Mouse (Mus musculus): ENCODE results near the gene Zfp655. TPM values are rescaled to one million over a fixed set of nuclear protein-coding genes. Genes with fewer than 3 reads are reported as not detected.
A peak's percentile ranks its signal among the peaks of the same experiment; 100 is the strongest.
"Not testable (repeated sequence)": the region's sequence is repeated elsewhere in the genome, so short reads cannot be mapped to it uniquely, and the experiment has no call there.

The Zfp655 gene
- total and polyA plus RNA-seq, 3 experiments = 18.1 to 24.6 (median 20.7) TPM

- in situ Hi-C loops (cut with MboI; ENCODE audit: low pct_ligation_motif_present, low pct_unique_long_range_greater_than_20kb, low sequenced_read_pairs) = no loop called here
- Histone ChIP-seq H3K79me2 (replicated peaks; ENCODE audit: control insufficient read depth, extremely low read depth, insufficient read depth, poor library complexity, severe bottlenecking) (no peaks in the 10 kb centered on the region; the same call in 1 of the 2 replicates), H3K9me3 (replicated peaks; ENCODE audit: low read length) (peaks cover 2% of the 10 kb centered on the region), H3K36me3 (replicated peaks in 1 of 2; ENCODE audit: control insufficient read depth in 1 of 2, insufficient read depth in 1 of 2, low read length in 1 of 2) (peaks cover 45 to 73% of the 10 kb centered on the region in 2 experiments), H3K4me3 (replicated peaks in 1 of 3; ENCODE audit: low read depth in 2 of 3, low read length in 2 of 3, poor library complexity in 1 of 3) (no peak overlapping the region), H3K9ac (ENCODE audit: insufficient read depth, low read depth) (no peak overlapping the region), H3K27me3 (replicated peaks) (no peaks in the 10 kb centered on the region), H3K27ac (ENCODE audit: insufficient read depth, low read depth) (no peak overlapping the region), H3K4me1 (ENCODE audit: control insufficient read depth in 1 of 2, insufficient read depth in 2 of 2) (no peaks in the 10 kb centered on the region), H3K4me2 (ENCODE audit: insufficient read depth, low read depth, poor library complexity, severe bottlenecking) (no peak overlapping the region)
- TF ChIP-seq MAFK (IDR thresholded peaks at IDR 0.05; ENCODE audit: insufficient replicate concordance, low read length) (peak; percentile 62; the same call in 1 of the 2 replicates), UBTF (IDR thresholded peaks at IDR 0.05; ENCODE audit: low read depth, low read length) (no peak), ZKSCAN1 (IDR thresholded peaks at IDR 0.05; ENCODE audit: borderline replicate concordance, low read depth, low read length) (no peak), MAZ (IDR thresholded peaks at IDR 0.05; ENCODE audit: low read depth, low read length) (no peak), RAD21 (IDR thresholded peaks at IDR 0.05; ENCODE audit: low read depth, low read length) (no peak), BHLHE40 (IDR thresholded peaks at IDR 0.05; ENCODE audit: low read depth, low read length) (no peak), KAT2A (IDR thresholded peaks at IDR 0.05; ENCODE audit: insufficient replicate concordance, low read length) (no peak)
- no peak for DNase-seq (ENCODE audit: extremely low read depth)
- dilution Hi-C loops (cut with MboI; ENCODE audit: extremely low pct_ligation_motif_present, extremely low pct_unique_long_range_greater_than_20kb, low sequenced_read_pairs) = no loop called here
Measured at GRCm38 (mm10) chr5:145249520-145249919, 18.0 kb downstream of the Zfp655 start.

GRCm38 (mm10) chr5:145273568-145273967, 42.1 kb downstream of the Zfp655 start:
- H3K36me3 ChIP-seq (replicated peaks in 1 of 2; ENCODE audit: control insufficient read depth in 1 of 2, insufficient read depth in 1 of 2, low read length in 1 of 2); H3K9me3 ChIP-seq (replicated peaks; ENCODE audit: low read length); in situ Hi-C loops (cut with MboI; ENCODE audit: low pct_ligation_motif_present, low pct_unique_long_range_greater_than_20kb, low sequenced_read_pairs); H3K9ac ChIP-seq (ENCODE audit: insufficient read depth, low read depth); DNase-seq (ENCODE audit: extremely low read depth); H3K27me3 ChIP-seq (replicated peaks); H3K79me2 ChIP-seq (replicated peaks; ENCODE audit: control insufficient read depth, extremely low read depth, insufficient read depth, poor library complexity, severe bottlenecking); H3K4me1 ChIP-seq (ENCODE audit: control insufficient read depth in 1 of 2, insufficient read depth in 2 of 2); dilution Hi-C loops (cut with MboI; ENCODE audit: extremely low pct_ligation_motif_present, extremely low pct_unique_long_range_greater_than_20kb, low sequenced_read_pairs); H3K4me3 ChIP-seq (replicated peaks in 1 of 3; ENCODE audit: low read depth in 2 of 3, low read length in 2 of 3, poor library complexity in 1 of 3); H3K4me2 ChIP-seq (ENCODE audit: insufficient read depth, low read depth, poor library complexity, severe bottlenecking); H3K27ac ChIP-seq (ENCODE audit: insufficient read depth, low read depth): not testable (repeated sequence)

- Histone ChIP-seq H3K9ac (ENCODE audit: insufficient read depth, low read depth) (no peak overlapping the region), H3K79me2 (replicated peaks; ENCODE audit: control insufficient read depth, extremely low read depth, insufficient read depth, poor library complexity, severe bottlenecking) (peaks cover 29% of the 10 kb centered on the region), H3K9me3 (replicated peaks; ENCODE audit: low read length) (no peaks in the 10 kb centered on the region), H3K4me2 (ENCODE audit: insufficient read depth, low read depth, poor library complexity, severe bottlenecking) (no peak overlapping the region), H3K27ac (ENCODE audit: insufficient read depth, low read depth) (no peak overlapping the region), H3K4me3 (replicated peaks in 1 of 3; ENCODE audit: low read depth in 2 of 3, low read length in 2 of 3, poor library complexity in 1 of 3) (peak overlapping the region in 1 of 3 experiments; percentile 94), H3K36me3 (replicated peaks in 1 of 2; ENCODE audit: control insufficient read depth in 1 of 2, insufficient read depth in 1 of 2, low read length in 1 of 2) (peaks cover 18 to 33% of the 10 kb centered on the region in 2 experiments), H3K4me1 (ENCODE audit: control insufficient read depth in 1 of 2, insufficient read depth in 2 of 2) (peaks cover 0 to 17% of the 10 kb centered on the region in 2 experiments; a peak in 2 of 4 replicates), H3K27me3 (replicated peaks) (no peaks in the 10 kb centered on the region)
- dilution Hi-C loops (cut with MboI; ENCODE audit: extremely low pct_ligation_motif_present, extremely low pct_unique_long_range_greater_than_20kb, low sequenced_read_pairs) (no loop called here), in situ Hi-C loops (cut with MboI; ENCODE audit: low pct_ligation_motif_present, low pct_unique_long_range_greater_than_20kb, low sequenced_read_pairs) (no loop called here)
- DNase-seq (ENCODE audit: extremely low read depth) = no peak
- TF ChIP-seq NELFE (IDR thresholded peaks at IDR 0.05; ENCODE audit: low read depth, low read length) (no peak), MAFK (IDR thresholded peaks at IDR 0.05; ENCODE audit: insufficient replicate concordance, low read length) (no peak), PAX5 (IDR thresholded peaks at IDR 0.05; ENCODE audit: low read length) (no peak), SIN3A (IDR thresholded peaks at IDR 0.05; ENCODE audit: low read length) (no peak), TBP (conservative IDR thresholded peaks at IDR 0.05; ENCODE audit: low read depth, low read length) (no peak), IRF4 (IDR thresholded peaks at IDR 0.05; ENCODE audit: low read depth, low read length) (no peak), HCFC1 (IDR thresholded peaks at IDR 0.05; ENCODE audit: low read depth, low read length) (no peak), UBTF (IDR thresholded peaks at IDR 0.05; ENCODE audit: low read depth, low read length) (no peak), ETS1 (conservative IDR thresholded peaks at IDR 0.05; ENCODE audit: low read depth, low read length) (no peak), TCF12 (IDR thresholded peaks at IDR 0.05; ENCODE audit: low read depth, low read length) (no peak)
Measured at GRCm38 (mm10) chr5:145279948-145280347, 48.4 kb downstream of the Zfp655 start.
